Mouse (Mus musculus) stomach, postnatal 0 days (tissue): ENCODE measurements around the gene Tbrg1.

ENCODE experiments used
- CTCF ChIP-seq: IDR thresholded peaks from 2 replicates; pipeline ENCODE4 v1.5.1; 2016; ENCODE audit warnings: antibody characterized with exemption, low read depth, mild to moderate bottlenecking, moderate library complexity
- EP300 ChIP-seq: optimal IDR thresholded peaks from 2 replicates; pipeline ENCODE3; 2016; ENCODE audit warnings: antibody characterized with exemption

- no peak for TF ChIP-seq CTCF
- TF ChIP-seq EP300 = no peak
Measured at GRCm38 (mm10) chr9:37625129-37625528, 32.0 kb downstream of the Tbrg1 start.
